Mouse (Mus musculus) layer of hippocampus, postnatal 14 days (tissue): ENCODE data around the gene AW209491. TPM values are rescaled to one million over a fixed set of nuclear protein-coding genes. Genes with fewer than 3 reads are reported as not detected.

Experiments used
- DNase-seq, 2 experiments: peaks; one replicate each; pipeline ENCODE4 v3.0.0; 2021 to 2022; ENCODE audit warnings: low spot score in 2 of 2, mixed read lengths in 1 of 2
- long read RNA-seq, 2 experiments: library from polyadenylated mRNA; stranded (forward); transcript quantifications; one replicate each; pipeline ENCODE4 v2.0.0; 2021
- total RNA-seq, 2 experiments: library from RNA; stranded (reverse); gene quantifications; 2 replicates each; pipeline ENCODE4 v1.2.3; 2021

The AW209491 gene
- total RNA-seq = 10 to 100 TPM; 18.9 to 22.4 TPM
- long read RNA-seq, experiment 1, transcript AW209491-202 (2 exons, 2,035 nt) = minor isoform, 9 of 36 reads
- long read RNA-seq, experiment 1, transcript AW209491-201 (2 exons, 2,914 nt) = major isoform, 27 of 36 reads
- long read RNA-seq, experiment 1, partial matches to known transcripts = 0 of 36 reads
- long read RNA-seq, experiment 1, other reads (novel, unspliced or antisense) = 0 of 36 reads
- long read RNA-seq, experiment 2, transcript AW209491-201 (2 exons, 2,914 nt) = major isoform, 32 of 41 reads
- long read RNA-seq, experiment 2, transcript AW209491-202 (2 exons, 2,035 nt) = minor isoform, 7 of 41 reads
- long read RNA-seq, experiment 2, partial matches to known transcripts = 1 of 41 reads
- long read RNA-seq, experiment 2, other reads (novel, unspliced or antisense) = 1 of 41 reads

DNA sequence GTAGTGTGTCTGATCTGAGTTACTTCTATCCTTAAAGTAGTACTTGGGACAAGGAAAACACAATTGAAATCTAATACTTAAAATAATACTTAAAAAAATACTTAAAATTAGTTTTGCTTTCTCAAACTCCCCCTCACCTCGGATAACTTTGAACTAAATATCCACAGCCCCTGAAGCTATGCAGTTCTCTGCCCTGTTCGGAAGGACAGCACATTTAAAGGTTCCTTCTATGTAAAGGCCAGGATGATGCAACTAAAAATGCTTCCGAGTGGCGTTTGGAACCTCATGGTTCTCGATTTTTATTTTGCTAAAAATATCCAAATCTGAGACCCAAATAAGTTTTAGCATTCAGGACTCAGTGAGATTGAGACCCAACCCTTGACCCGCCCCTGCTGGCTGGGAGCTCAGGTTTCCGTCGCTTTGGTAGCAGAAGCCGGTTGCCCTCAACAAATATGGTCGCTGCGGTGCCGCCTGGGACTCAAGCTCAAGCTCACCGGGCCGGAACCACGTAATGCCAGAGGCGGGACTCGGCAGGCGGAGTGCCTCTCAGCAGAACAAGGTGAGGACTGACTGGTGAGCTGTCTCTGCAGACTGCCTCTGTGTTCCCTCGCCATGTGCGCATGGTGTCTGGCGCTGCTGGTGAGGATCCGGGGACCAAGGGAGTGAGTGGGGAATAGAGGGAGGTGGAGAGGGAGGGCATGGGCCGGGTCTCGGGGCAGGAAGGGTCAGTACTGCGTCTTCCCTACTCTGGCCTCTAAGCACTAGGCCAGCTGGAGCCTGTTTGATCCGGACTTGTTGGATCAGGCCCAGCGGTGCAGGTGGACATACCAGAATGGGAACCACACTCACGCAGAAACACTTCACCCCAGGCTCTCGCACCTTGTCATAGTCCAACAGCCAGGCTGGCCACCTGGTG lies at the start of gene AW209491:
TSS of gene AW209491 (plus strand) at position 429 of the 916 bp plus-strand sequence.
- DNase-seq = peak; percentile 92 to 97

DNA sequence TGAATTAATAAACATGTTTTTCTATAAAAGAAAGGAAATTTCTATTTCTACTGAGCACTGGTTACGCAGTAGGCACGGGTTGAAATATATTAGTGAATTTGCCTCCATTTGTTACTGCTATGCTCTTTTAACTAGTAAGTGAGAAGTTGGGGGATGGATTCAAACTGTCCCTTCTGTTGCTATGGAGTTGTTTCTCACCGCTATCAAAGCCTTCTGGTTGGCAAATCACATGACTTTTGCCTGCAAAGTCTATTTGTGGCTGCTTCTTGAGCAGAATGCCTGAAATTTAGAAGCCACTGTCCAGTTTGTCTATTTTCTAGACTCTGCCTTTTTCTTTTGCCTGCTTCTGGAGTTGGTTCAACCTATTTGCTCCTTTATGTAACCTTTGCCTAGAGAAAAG lies 49.6 kb upstream of the AW209491 start:
- peak in 1 of 2 experiments; percentile 10 for DNase-seq

DNA sequence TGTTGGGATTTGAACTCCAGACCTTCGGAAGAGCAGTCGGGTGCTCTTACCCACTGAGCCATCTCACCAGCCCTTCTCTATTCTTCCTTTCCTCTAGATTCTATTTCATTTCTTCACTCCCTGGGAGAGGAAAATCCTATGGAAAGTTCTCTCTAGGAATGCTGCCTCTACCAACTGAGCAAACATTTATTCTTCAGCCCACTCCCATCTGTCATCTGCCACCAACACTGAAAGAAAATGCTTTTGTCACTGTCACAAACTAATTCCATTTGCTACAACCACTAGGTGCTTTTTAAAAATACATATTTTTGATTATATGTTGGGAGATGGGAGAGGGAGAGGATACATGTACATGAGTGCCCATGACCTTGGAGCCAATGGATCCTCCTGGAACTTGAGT lies 27.2 kb upstream of the AW209491 start:
- DNase-seq = peak in 1 of 2 experiments; percentile 40

DNA sequence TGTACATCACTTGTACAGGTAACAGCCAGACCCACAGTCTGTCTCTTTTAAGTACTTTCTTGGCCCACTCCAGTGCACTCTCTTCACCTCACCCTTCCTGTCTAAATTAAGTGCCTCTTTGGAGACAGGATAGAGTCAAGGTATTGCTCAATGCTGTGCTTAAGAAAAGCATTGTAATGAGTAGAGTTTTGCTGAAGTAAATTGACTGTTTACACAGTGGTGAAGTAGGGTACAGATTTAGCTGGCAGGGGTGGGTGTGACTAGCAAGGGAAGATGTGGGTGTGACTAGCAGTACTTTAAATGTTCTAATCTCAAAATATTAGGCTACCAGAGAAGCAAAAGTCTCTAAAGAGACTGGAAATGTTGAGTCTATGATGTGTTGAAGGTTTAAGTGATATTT lies 22.3 kb upstream of the AW209491 start:
- no peak for DNase-seq

DNA sequence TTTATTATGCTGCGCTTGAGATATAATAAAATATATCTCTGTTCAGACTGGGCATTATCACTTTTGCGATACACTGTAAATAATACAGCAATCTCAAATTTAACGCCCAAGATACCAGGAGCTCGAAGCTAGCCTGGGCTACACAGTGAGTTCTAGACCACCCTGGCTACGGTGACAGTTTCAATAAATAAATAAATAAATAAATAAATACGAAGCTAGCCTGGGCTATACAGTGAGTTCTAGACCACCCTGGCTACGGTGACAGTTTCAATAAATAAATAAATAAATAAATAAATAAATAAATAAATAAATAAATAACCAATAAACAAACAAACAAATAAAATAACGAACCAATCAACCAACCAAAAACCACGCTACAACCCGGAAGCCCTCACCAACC lies 17.5 kb upstream of the AW209491 start:
- DNase-seq = no peak

DNA sequence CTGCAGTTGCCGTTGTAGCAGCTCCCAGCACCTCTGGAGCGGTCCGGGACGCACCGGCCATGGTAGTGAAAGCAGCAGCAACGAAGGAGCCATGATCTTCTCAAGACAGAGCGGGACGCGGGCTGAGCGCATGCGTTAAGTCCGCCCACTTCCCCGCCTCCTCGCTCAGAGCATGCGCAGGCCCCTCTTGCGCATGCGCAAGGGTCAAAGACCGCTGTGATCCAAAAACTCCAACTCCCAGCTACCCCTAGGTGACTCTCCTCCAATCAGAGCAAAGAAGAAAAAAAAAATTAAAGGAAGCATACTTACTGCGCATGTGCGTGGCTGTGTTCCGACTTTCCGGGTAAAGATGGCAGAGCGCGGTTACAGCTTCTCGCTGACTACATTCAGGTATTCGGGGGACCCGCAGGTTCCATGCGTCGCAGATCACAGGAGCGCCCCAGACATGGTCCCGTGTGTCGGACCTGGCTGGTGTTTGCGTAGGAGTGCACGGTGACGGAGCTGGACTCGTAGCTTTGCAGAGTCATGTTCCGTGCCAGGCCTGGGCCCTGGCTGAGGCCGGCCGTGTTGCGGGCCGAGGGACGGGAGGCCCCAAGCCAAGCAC lies 16.9 kb upstream of the AW209491 start, which contains the start of the genes Mrpl32 and Psma2:
TSS of gene Mrpl32 (minus strand) at position 240 of the 604 bp plus-strand sequence.
TSS of gene Psma2 (plus strand) at position 315 of the 604 bp plus-strand sequence.
- DNase-seq = peak; percentile 97 to 99

DNA sequence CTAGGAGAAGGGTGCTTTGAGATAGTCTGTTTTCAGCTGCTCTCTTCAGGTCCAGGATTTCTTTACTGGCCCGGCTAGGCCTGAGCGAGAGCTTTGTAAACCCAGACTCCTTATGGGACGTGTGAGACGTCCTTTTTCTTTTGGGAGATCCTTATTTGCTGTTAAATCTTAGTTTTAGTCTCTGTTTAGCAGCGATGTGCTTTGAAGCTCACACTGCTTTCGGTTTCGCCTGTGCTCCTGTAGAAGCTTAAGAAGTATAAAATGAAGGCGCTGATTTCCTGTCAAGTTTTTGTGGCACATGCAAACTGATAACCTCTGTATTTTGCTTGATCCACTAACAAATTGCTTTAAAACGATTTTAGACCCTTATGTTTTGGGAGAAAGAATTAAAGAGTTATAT lies 16.4 kb upstream of the AW209491 start:
- no peak for DNase-seq

DNA sequence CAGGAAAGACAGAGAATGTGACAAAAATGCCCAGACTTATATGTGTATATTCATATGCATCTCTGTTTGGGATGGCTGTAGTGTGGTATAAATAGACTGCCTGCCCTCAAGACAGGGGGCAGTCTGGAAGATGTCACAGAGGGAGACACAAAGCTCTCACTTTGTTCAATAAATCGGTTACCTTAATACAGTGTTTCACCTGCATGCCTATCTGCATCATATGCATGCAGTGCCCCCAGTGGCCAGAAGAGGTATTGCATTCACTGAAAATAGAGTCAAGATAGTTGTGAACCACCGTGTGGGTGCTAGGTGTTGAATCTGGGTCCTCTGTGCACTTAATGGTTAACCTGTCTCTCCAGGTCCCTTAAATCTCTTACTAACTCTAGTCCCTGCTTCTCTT lies 11.2 kb upstream of the AW209491 start:
- DNase-seq = peak; percentile 64 to 68

DNA sequence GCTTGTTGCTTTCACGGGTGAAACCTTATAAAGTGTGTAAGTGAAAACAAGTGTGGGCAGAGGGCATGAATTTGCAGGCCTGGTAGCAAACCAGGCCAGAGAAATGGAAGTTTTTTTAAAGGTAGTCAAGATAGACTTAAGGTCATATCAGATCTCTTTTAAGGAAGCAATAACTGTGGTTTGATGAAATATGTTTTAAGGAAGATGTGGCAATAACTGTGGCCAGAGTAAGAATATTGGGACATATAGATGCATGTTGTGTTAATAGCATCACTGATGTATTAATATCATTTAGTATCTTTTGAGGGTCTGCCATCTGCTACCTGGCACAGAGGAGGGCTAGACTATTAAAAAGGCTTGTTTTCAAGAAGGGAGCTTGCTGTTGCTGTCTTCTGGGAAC lies 10.0 kb downstream of the AW209491 start:
- DNase-seq = no peak

DNA sequence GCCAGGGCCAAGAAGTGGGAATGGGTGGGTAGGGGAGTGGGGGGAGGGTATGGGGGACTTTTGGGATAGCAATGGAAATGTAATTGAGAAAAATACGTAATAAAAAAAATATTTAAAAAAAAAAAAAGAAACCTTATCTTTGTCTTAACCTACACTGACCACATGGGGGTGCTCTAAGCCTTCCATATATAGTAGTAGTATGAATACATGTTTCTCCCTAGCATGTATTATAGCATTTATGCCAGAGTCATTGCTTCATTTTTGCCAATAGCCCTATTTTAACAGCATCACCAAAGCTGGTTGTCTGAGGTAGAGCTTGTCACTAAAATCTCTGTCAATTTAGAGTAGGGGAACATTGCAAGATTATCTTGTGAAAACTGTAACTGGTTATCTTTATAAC lies 19.3 kb downstream of the AW209491 start:
- DNase-seq = peak in 1 of 2 experiments; percentile 55

DNA sequence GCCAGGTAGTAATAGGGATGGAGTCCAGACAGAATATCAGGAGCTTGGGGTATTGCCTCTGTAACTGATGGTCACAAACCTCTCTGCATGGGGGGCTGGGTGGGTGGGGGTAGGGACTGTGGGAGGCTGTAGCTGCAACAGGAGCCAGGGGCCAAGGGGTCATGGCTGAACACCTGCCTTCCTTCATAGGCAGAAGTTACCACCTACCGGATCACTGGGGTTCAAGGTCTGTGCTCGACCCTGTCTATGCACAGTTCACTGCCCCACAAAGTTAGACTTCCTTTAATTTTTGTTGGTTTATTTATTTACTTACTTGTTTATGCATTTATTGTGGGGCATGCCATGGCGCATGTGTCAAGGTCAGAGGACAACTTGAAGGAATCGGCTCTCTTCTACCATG lies 37.2 kb downstream of the AW209491 start:
- no peak for DNase-seq

DNA sequence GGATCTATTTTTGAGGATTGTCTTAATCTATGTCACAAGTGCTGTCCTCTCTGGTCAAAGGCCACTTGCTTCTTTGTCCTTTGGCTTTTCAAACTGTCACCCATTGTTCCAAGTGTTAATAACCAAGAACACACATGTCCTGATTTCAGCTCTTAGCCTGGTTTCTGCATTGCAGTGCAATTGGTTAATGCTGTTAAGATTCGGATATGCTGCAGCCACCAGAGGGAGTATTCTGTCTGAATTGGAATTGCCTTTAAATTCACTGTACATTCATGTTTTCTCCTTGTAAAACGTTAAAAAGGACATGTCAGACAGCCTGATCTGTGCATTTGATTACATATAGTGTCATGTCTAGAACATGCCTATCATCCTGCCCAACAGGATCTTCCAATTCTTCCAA lies 40.4 kb downstream of the AW209491 start:
- peak in 1 of 2 experiments; percentile 62 for DNase-seq

Other genes with a start within 250 kb of the AW209491 start
- gene Hecw1, start 106.9 kb upstream of the AW209491 start, total RNA-seq = 10 to 100 TPM; 83.0 to 97.8 TPM
- gene Mrpl32, start 17.0 kb upstream of the AW209491 start, total RNA-seq = 10 to 100 TPM; 29.9 to 41.8 TPM
- gene Psma2, start 16.9 kb upstream of the AW209491 start, total RNA-seq = 10 to 100 TPM; 61.1 to 67.7 TPM